Mouse (Mus musculus): ENCODE measurements around the gene Cnih4. TPM values are rescaled to one million over a fixed set of nuclear protein-coding genes. Genes with fewer than 3 reads are reported as not detected.

Gene Cnih4
- polyA plus RNA-seq, 1 experiment: 56.8 TPM

GRCm38 (mm10) chr1:181148540-181148939, 4.0 kb downstream of the Cnih4 start:
- H3K79me2 ChIP-seq (ENCODE audit: control insufficient read depth, insufficient read depth): peaks cover 44% of the 10 kb centered on the region
- no peak overlapping the region for H3K4me3 ChIP-seq
- H3K27me3 ChIP-seq (ENCODE audit: control insufficient read depth, insufficient read depth, insufficient read length): no peaks in the 10 kb centered on the region
- no peak for TF ChIP-seq USF1 (IDR thresholded peaks at IDR 0.05; ENCODE audit: low read depth)
- no peak for TF ChIP-seq TCF12 (IDR thresholded peaks at IDR 0.05; ENCODE audit: insufficient read depth, poor library complexity, severe bottlenecking)
- no peak for TF ChIP-seq MYOG (IDR thresholded peaks at IDR 0.05; ENCODE audit: control insufficient read depth in 1 of 3, insufficient read depth in 1 of 3, insufficient read length in 2 of 3, low read depth in 2 of 3)
- no peak for TF ChIP-seq MYOD1 (IDR thresholded peaks at IDR 0.05; ENCODE audit: control insufficient read depth in 1 of 3, insufficient read length in 2 of 3, low read depth in 2 of 3)
- no peak for TF ChIP-seq POLR2A (IDR thresholded peaks at IDR 0.05; ENCODE audit: insufficient read length, low read depth)
- TF ChIP-seq TCF3 (IDR thresholded peaks at IDR 0.05; ENCODE audit: insufficient read length, low read depth): no peak
- no peak for TF ChIP-seq REST (IDR thresholded peaks at IDR 0.05; ENCODE audit: insufficient read depth, insufficient read length)
- no peak for TF ChIP-seq CEBPB (IDR thresholded peaks at IDR 0.05; ENCODE audit: insufficient read depth, poor library complexity, severe bottlenecking)
- TF ChIP-seq E2F4 (IDR thresholded peaks at IDR 0.05; ENCODE audit: insufficient read depth): no peak
- no peak for TF ChIP-seq POLR2AphosphoS2 (IDR thresholded peaks at IDR 0.05; ENCODE audit: insufficient read length, low read depth)
- no peak for TF ChIP-seq MAX (IDR thresholded peaks at IDR 0.05; ENCODE audit: low read depth)
- no peak for TF ChIP-seq SRF (IDR thresholded peaks at IDR 0.05; ENCODE audit: control insufficient read depth, insufficient read length, low read depth)
- H3ac ChIP-seq (ENCODE audit: control insufficient read depth, insufficient read length): no peak overlapping the region
- H3K4me2 ChIP-seq (ENCODE audit: low read depth): no peak overlapping the region
- peaks cover 4% of the 10 kb centered on the region for H3K36me3 ChIP-seq (ENCODE audit: control insufficient read depth, insufficient read depth)

GRCm38 (mm10) chr1:181149373-181150017, 5.0 kb downstream of the Cnih4 start:
- no peak overlapping the region for H3K4me2 ChIP-seq (ENCODE audit: low read depth)
- TF ChIP-seq MAX (IDR thresholded peaks at IDR 0.05; ENCODE audit: low read depth): no peak
- no peak for TF ChIP-seq MYOD1 (IDR thresholded peaks at IDR 0.05; ENCODE audit: control insufficient read depth in 1 of 3, insufficient read length in 2 of 3, low read depth in 2 of 3)
- no peak for TF ChIP-seq SRF (IDR thresholded peaks at IDR 0.05; ENCODE audit: control insufficient read depth, insufficient read length, low read depth)
- no peak for TF ChIP-seq POLR2A (IDR thresholded peaks at IDR 0.05; ENCODE audit: insufficient read length, low read depth)
- no peak for TF ChIP-seq TCF12 (IDR thresholded peaks at IDR 0.05; ENCODE audit: insufficient read depth, poor library complexity, severe bottlenecking)
- TF ChIP-seq REST (IDR thresholded peaks at IDR 0.05; ENCODE audit: insufficient read depth, insufficient read length): no peak
- TF ChIP-seq MYOG (IDR thresholded peaks at IDR 0.05; ENCODE audit: control insufficient read depth in 1 of 3, insufficient read depth in 1 of 3, insufficient read length in 2 of 3, low read depth in 2 of 3): no peak
- no peak for TF ChIP-seq TCF3 (IDR thresholded peaks at IDR 0.05; ENCODE audit: insufficient read length, low read depth)
- no peak overlapping the region for H3K4me3 ChIP-seq
- H3K36me3 ChIP-seq (ENCODE audit: control insufficient read depth, insufficient read depth): peaks cover 10% of the 10 kb centered on the region
- H3K79me2 ChIP-seq (ENCODE audit: control insufficient read depth, insufficient read depth): peaks cover 50% of the 10 kb centered on the region
- H3ac ChIP-seq (ENCODE audit: control insufficient read depth, insufficient read length): no peak overlapping the region
- no peaks in the 10 kb centered on the region for H3K27me3 ChIP-seq (ENCODE audit: control insufficient read depth, insufficient read depth, insufficient read length)

- H3ac ChIP-seq (ENCODE audit: control insufficient read depth, insufficient read length): peak overlapping the region; percentile 64
- H3K27me3 ChIP-seq (ENCODE audit: control insufficient read depth, insufficient read depth, insufficient read length): no peaks in the 10 kb centered on the region
- peaks cover 17% of the 10 kb centered on the region for H3K36me3 ChIP-seq (ENCODE audit: control insufficient read depth, insufficient read depth)
- TF ChIP-seq MAX (IDR thresholded peaks at IDR 0.05; ENCODE audit: low read depth) (no peak), POLR2AphosphoS2 (IDR thresholded peaks at IDR 0.05; ENCODE audit: insufficient read length, low read depth) (no peak), TCF12 (IDR thresholded peaks at IDR 0.05; ENCODE audit: insufficient read depth, poor library complexity, severe bottlenecking) (no peak), REST (IDR thresholded peaks at IDR 0.05; ENCODE audit: insufficient read depth, insufficient read length) (no peak), MYOD1 (IDR thresholded peaks at IDR 0.05; ENCODE audit: control insufficient read depth in 1 of 3, insufficient read length in 2 of 3, low read depth in 2 of 3) (no peak), POLR2A (IDR thresholded peaks at IDR 0.05; ENCODE audit: insufficient read length, low read depth) (no peak), MYOG (IDR thresholded peaks at IDR 0.05; ENCODE audit: control insufficient read depth in 1 of 3, insufficient read depth in 1 of 3, insufficient read length in 2 of 3, low read depth in 2 of 3) (no peak), CEBPB (IDR thresholded peaks at IDR 0.05; ENCODE audit: insufficient read depth, poor library complexity, severe bottlenecking) (no peak), USF1 (IDR thresholded peaks at IDR 0.05; ENCODE audit: low read depth) (no peak), SRF (IDR thresholded peaks at IDR 0.05; ENCODE audit: control insufficient read depth, insufficient read length, low read depth) (no peak), TCF3 (IDR thresholded peaks at IDR 0.05; ENCODE audit: insufficient read length, low read depth) (no peak), E2F4 (IDR thresholded peaks at IDR 0.05; ENCODE audit: insufficient read depth) (no peak)
- H3K4me2 ChIP-seq (ENCODE audit: low read depth): no peak overlapping the region
- H3K79me2 ChIP-seq (ENCODE audit: control insufficient read depth, insufficient read depth): peaks cover 52% of the 10 kb centered on the region
- peak overlapping the region; percentile 36 for H3K4me3 ChIP-seq
Observed at GRCm38 (mm10) chr1:181150431-181150826, 5.9 kb downstream of the Cnih4 start.

GRCm38 (mm10) chr1:181150827-181151534, 6.5 kb downstream of the Cnih4 start:
- no peak for TF ChIP-seq REST (IDR thresholded peaks at IDR 0.05; ENCODE audit: insufficient read depth, insufficient read length)
- TF ChIP-seq E2F4 (IDR thresholded peaks at IDR 0.05; ENCODE audit: insufficient read depth): peak; percentile 52
- peak; percentile 93 for TF ChIP-seq POLR2A (IDR thresholded peaks at IDR 0.05; ENCODE audit: insufficient read length, low read depth)
- TF ChIP-seq MYOD1 (IDR thresholded peaks at IDR 0.05; ENCODE audit: control insufficient read depth in 1 of 3, insufficient read length in 2 of 3, low read depth in 2 of 3): peak in 1 of 3 experiments; percentile 20
- TF ChIP-seq USF1 (IDR thresholded peaks at IDR 0.05; ENCODE audit: low read depth): no peak
- no peak for TF ChIP-seq TCF12 (IDR thresholded peaks at IDR 0.05; ENCODE audit: insufficient read depth, poor library complexity, severe bottlenecking)
- TF ChIP-seq MAX (IDR thresholded peaks at IDR 0.05; ENCODE audit: low read depth): peak; percentile 51
- TF ChIP-seq MYOG (IDR thresholded peaks at IDR 0.05; ENCODE audit: control insufficient read depth in 1 of 3, insufficient read depth in 1 of 3, insufficient read length in 2 of 3, low read depth in 2 of 3): peak in 1 of 3 experiments; percentile 9
- TF ChIP-seq SRF (IDR thresholded peaks at IDR 0.05; ENCODE audit: control insufficient read depth, insufficient read length, low read depth): no peak
- TF ChIP-seq TCF3 (IDR thresholded peaks at IDR 0.05; ENCODE audit: insufficient read length, low read depth): no peak
- TF ChIP-seq POLR2AphosphoS2 (IDR thresholded peaks at IDR 0.05; ENCODE audit: insufficient read length, low read depth): peak; percentile 96
- TF ChIP-seq CEBPB (IDR thresholded peaks at IDR 0.05; ENCODE audit: insufficient read depth, poor library complexity, severe bottlenecking): no peak
- Histone ChIP-seq H3K27me3 (ENCODE audit: control insufficient read depth, insufficient read depth, insufficient read length) (no peaks in the 10 kb centered on the region), H3K4me2 (ENCODE audit: low read depth) (peak overlapping the region; percentile 72), H3K36me3 (ENCODE audit: control insufficient read depth, insufficient read depth) (peaks cover 17% of the 10 kb centered on the region), H3K79me2 (ENCODE audit: control insufficient read depth, insufficient read depth) (peaks cover 49% of the 10 kb centered on the region), H3K4me3 (peak overlapping the region; percentile 36), H3ac (ENCODE audit: control insufficient read depth, insufficient read length) (peak overlapping the region; percentile 64)

All from myocyte (in vitro differentiated cells).